Mouse (Mus musculus): ENCODE data around the gene Pum1. TPM values are rescaled to one million over a fixed set of nuclear protein-coding genes. Genes with fewer than 3 reads are reported as not detected.
"Not testable (repeated sequence)": the region's sequence is repeated elsewhere in the genome, so short reads cannot be mapped to it uniquely, and the experiment has no call there.

Gene Pum1
- polyA plus RNA-seq, 1 experiment from 2014 or later, result 103 TPM

GRCm38 (mm10) chr4:130657820-130658565 is 5.1 kb upstream of the Pum1 start:
- H3K27me3 ChIP-seq (ENCODE audit: insufficient read depth, poor library complexity, severe bottlenecking), result no peaks in the 10 kb centered on the region
- WGBS, result 55% methylated on average over 1 of the region's 1 CpGs
- no peak overlapping the region for H3K4me3 ChIP-seq
- H3K4me1 ChIP-seq (replicated peaks), result peaks cover 5% of the 10 kb centered on the region; the same call in 1 of the 2 replicates
- no peaks in the 10 kb centered on the region for H3K36me3 ChIP-seq
- DNase-seq (ENCODE audit: low spot score), result no peak
- no peak overlapping the region for H3K27ac ChIP-seq
- H3K9me3 ChIP-seq, result no peaks in the 10 kb centered on the region

- H3K4me1 ChIP-seq (replicated peaks), result peaks cover 5% of the 10 kb centered on the region; the same call in 1 of the 2 replicates
- no peaks in the 10 kb centered on the region for H3K36me3 ChIP-seq
- no peak overlapping the region for H3K4me3 ChIP-seq
- WGBS, result 84% methylated on average over 6 of the region's 6 CpGs
- H3K27me3 ChIP-seq (ENCODE audit: insufficient read depth, poor library complexity, severe bottlenecking), result no peaks in the 10 kb centered on the region
- no peak for DNase-seq (ENCODE audit: low spot score)
- H3K9me3 ChIP-seq, result no peaks in the 10 kb centered on the region
- no peak overlapping the region for H3K27ac ChIP-seq
These were observed 3.7 kb upstream of the Pum1 start for GRCm38 (mm10) chr4:130659470-130659869.

DNA sequence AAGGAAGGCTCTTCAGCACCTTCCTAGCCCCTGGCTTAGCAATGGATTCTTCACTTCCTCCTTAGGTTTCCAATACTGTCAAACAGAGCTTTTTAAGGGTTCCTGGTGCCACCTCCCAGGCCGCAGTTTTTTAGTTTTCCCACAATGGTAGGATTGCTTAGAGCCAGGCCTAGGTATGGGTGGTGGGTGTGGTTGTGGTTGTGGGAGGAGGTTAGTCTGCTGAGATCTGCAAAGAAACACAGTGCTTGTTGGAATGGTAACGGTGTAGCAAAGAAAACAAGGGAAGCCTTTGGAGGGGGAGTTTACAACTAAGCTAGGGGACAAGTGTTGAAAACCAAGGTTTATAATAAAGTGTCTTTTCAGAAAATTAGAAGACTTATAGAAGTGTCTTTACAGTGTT is 3.0 kb upstream of the Pum1 start:
- Histone ChIP-seq H3K27ac (no peak overlapping the region), H3K4me1 (replicated peaks) (peaks cover 10% of the 10 kb centered on the region), H3K36me3 (no peaks in the 10 kb centered on the region), H3K4me3 (no peak overlapping the region), H3K27me3 (ENCODE audit: insufficient read depth, poor library complexity, severe bottlenecking) (no peaks in the 10 kb centered on the region), H3K9me3 (no peaks in the 10 kb centered on the region)
- DNase-seq (ENCODE audit: low spot score), result no peak
- WGBS, result 88% methylated on average over 2 of the region's 2 CpGs

- Histone ChIP-seq H3K4me3 (no peak overlapping the region), H3K36me3 (peaks cover 8% of the 10 kb centered on the region; the same call in 1 of the 2 replicates), H3K4me1 (replicated peaks) (peaks cover 21% of the 10 kb centered on the region), H3K27me3 (ENCODE audit: insufficient read depth, poor library complexity, severe bottlenecking) (no peaks in the 10 kb centered on the region), H3K27ac (no peak overlapping the region), H3K9me3 (no peaks in the 10 kb centered on the region)
- 87% methylated on average over 3 of the region's 3 CpGs for WGBS
- no peak for DNase-seq (ENCODE audit: low spot score)
These were observed 2.0 kb upstream of the Pum1 start for GRCm38 (mm10) chr4:130661151-130661550.

- DNase-seq (ENCODE audit: low spot score); H3K27ac ChIP-seq; H3K9me3 ChIP-seq; H3K27me3 ChIP-seq (ENCODE audit: insufficient read depth, poor library complexity, severe bottlenecking): not testable (repeated sequence)
- Histone ChIP-seq H3K36me3 (peaks cover 15% of the 10 kb centered on the region; the same call in 1 of the 2 replicates), H3K4me3 (peak overlapping the region; percentile 94), H3K4me1 (replicated peaks) (peaks cover 28% of the 10 kb centered on the region)
- WGBS, result 89% methylated on average over 1 of the region's 1 CpGs
These were observed 816 bp upstream of the Pum1 start for GRCm38 (mm10) chr4:130662305-130662704.

GRCm38 (mm10) chr4:130663810-130664401 is 785 bp downstream of the Pum1 start:
- H3K4me3 ChIP-seq, result peak overlapping the region; percentile 94
- H3K27me3 ChIP-seq (ENCODE audit: insufficient read depth, poor library complexity, severe bottlenecking), result no peaks in the 10 kb centered on the region
- WGBS, result under 1% methylated on average over 22 of the region's 22 CpGs
- DNase-seq (ENCODE audit: low spot score), result peak; percentile 56
- peak overlapping the region; percentile 99 for H3K27ac ChIP-seq
- H3K4me1 ChIP-seq (replicated peaks), result peaks cover 41% of the 10 kb centered on the region
- no peaks in the 10 kb centered on the region for H3K9me3 ChIP-seq
- peaks cover 24% of the 10 kb centered on the region for H3K36me3 ChIP-seq

DNA sequence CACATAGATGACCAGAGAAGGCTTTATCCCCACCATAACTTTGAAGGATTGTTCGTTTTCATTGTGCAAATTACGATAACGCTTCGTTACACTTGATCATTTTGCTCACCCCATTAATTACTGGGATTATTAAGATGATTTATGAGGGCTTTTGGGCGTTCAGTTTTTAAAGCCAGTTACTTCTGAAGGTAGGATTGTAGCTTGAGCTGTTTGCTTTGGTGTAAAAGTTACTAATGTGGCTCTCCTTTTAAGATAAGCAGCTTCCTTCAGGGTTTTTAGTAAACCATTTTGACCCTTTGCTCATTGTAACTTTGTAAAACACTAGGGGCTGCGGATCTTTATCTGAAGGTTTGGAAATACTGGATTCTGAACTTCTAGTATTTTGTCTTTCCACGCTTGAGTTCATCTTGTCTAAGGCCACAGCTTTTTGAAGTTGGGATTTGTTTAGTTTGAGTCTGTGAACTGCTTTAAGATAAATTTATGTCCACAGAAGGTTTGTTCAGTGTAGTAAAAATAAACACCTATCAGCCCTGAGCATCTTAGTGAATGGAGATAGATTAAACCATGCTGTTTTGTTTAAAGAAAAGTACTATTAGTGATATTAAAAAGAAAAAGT is 1.4 kb downstream of the Pum1 start:
- Histone ChIP-seq H3K4me3 (peak overlapping the region; percentile 94), H3K9me3 (no peaks in the 10 kb centered on the region), H3K27ac (peak overlapping the region; percentile 99), H3K36me3 (peaks cover 30% of the 10 kb centered on the region), H3K4me1 (replicated peaks) (peaks cover 43% of the 10 kb centered on the region), H3K27me3 (ENCODE audit: insufficient read depth, poor library complexity, severe bottlenecking) (no peaks in the 10 kb centered on the region)
- 11% methylated on average over 7 of the region's 7 CpGs for WGBS
- no peak for DNase-seq (ENCODE audit: low spot score)

- peaks cover 37% of the 10 kb centered on the region for H3K36me3 ChIP-seq
- WGBS, result 34% methylated on average over 1 of the region's 1 CpGs
- no peak for DNase-seq (ENCODE audit: low spot score)
- no peaks in the 10 kb centered on the region for H3K9me3 ChIP-seq
- H3K27me3 ChIP-seq (ENCODE audit: insufficient read depth, poor library complexity, severe bottlenecking), result no peaks in the 10 kb centered on the region
- no peak overlapping the region for H3K27ac ChIP-seq
- H3K4me1 ChIP-seq (replicated peaks), result peaks cover 43% of the 10 kb centered on the region
- H3K4me3 ChIP-seq, result peak overlapping the region; percentile 94
These were observed 2.1 kb downstream of the Pum1 start for GRCm38 (mm10) chr4:130665176-130665575.

GRCm38 (mm10) chr4:130667686-130668085 is 4.6 kb downstream of the Pum1 start:
- Histone ChIP-seq H3K27ac (no peak overlapping the region), H3K27me3 (ENCODE audit: insufficient read depth, poor library complexity, severe bottlenecking) (no peaks in the 10 kb centered on the region), H3K4me1 (replicated peaks) (peaks cover 42% of the 10 kb centered on the region), H3K4me3 (no peak overlapping the region), H3K9me3 (no peaks in the 10 kb centered on the region), H3K36me3 (peaks cover 62% of the 10 kb centered on the region)
- WGBS, result 78% methylated on average over 2 of the region's 2 CpGs
- DNase-seq (ENCODE audit: low spot score), result no peak

DNA sequence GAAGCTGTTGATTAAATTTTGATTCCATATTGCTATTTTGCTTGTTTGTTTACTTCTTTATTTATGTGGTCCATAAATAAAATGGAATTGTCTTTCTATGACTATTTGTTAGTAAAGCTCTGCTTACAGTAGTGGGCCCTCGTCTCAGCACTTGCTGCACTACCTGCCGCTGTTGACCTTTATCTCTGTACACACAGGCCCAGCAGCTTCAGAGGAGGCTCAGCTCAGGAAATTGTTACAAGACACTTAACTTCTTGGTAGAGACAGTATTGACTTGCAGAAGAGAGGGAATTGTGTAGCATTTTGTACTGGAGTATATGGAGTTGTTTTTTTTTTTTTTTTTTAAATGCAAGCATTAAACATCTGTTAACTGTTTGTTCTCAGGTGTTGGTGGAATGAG is 5.4 kb downstream of the Pum1 start:
- Histone ChIP-seq H3K27me3 (ENCODE audit: insufficient read depth, poor library complexity, severe bottlenecking) (no peaks in the 10 kb centered on the region), H3K27ac (no peak overlapping the region), H3K36me3 (peaks cover 70% of the 10 kb centered on the region), H3K4me3 (no peak overlapping the region), H3K4me1 (replicated peaks) (peaks cover 38% of the 10 kb centered on the region), H3K9me3 (no peaks in the 10 kb centered on the region)
- no peak for DNase-seq (ENCODE audit: low spot score)
- 69% methylated on average over 2 of the region's 2 CpGs for WGBS

GRCm38 (mm10) chr4:130668991-130669390 is 5.9 kb downstream of the Pum1 start:
- no peak for DNase-seq (ENCODE audit: low spot score)
- Histone ChIP-seq H3K9me3 (no peaks in the 10 kb centered on the region), H3K4me3 (no peak overlapping the region), H3K27me3 (ENCODE audit: insufficient read depth, poor library complexity, severe bottlenecking) (no peaks in the 10 kb centered on the region), H3K36me3 (peaks cover 75% of the 10 kb centered on the region), H3K4me1 (replicated peaks) (peaks cover 38% of the 10 kb centered on the region), H3K27ac (no peak overlapping the region)
- WGBS, result 71% methylated on average over 7 of the region's 7 CpGs

DNA sequence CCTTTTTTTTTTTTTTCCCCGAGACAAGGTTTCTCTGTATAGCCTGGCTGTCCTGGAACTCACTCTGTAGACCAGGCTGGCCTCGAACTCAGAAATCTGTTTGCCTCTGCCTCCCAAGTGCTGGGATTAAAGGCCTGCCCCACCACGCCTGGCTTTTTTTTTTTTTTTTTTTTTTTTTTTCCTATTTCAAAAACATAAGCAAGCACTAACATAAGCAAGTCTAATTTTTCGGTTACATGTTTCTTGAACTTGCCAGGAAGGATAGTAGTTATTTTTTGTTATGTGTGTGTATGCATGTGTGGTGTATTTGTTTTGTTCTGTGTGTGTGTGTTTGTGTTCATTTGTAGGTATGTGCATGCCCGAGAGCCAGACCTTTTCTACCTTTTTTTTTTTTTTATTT is 6.9 kb downstream of the Pum1 start:
- H3K36me3 ChIP-seq, result peaks cover 85% of the 10 kb centered on the region
- peaks cover 34% of the 10 kb centered on the region for H3K4me1 ChIP-seq (replicated peaks)
- 92% methylated on average over 5 of the region's 5 CpGs for WGBS
- H3K9me3 ChIP-seq; H3K4me3 ChIP-seq; H3K27ac ChIP-seq; DNase-seq (ENCODE audit: low spot score); H3K27me3 ChIP-seq (ENCODE audit: insufficient read depth, poor library complexity, severe bottlenecking): not testable (repeated sequence)

Measured in hindbrain, embryonic 10.5 days (tissue).